Mouse (Mus musculus): ENCODE results near the gene Gm853.
"Not testable (repeated sequence)": the region's sequence is repeated elsewhere in the genome, so short reads cannot be mapped to it uniquely, and the experiment has no call there.

Gene Gm853

GRCm38 (mm10) chr4:130222179-130222578 lies at the start of gene Gm853:
TSS of gene Gm853 (minus strand) at chr4:130222401.
- DNase-seq = no peak

GRCm38 (mm10) chr4:130270611-130271347 lies 48.6 kb upstream of the Gm853 start:
- no peak for DNase-seq

GRCm38 (mm10) chr4:130270089-130270488 lies 47.9 kb upstream of the Gm853 start:
- DNase-seq = peak; percentile 81 to 86

- DNase-seq = no peak
Measured at GRCm38 (mm10) chr4:130268736-130269135, 46.5 kb upstream of the Gm853 start.

- no peak for DNase-seq
Measured at GRCm38 (mm10) chr4:130267069-130267468, 44.9 kb upstream of the Gm853 start.

GRCm38 (mm10) chr4:130266601-130267000 lies 44.4 kb upstream of the Gm853 start:
- DNase-seq = no peak

GRCm38 (mm10) chr4:130264698-130265349 lies 42.6 kb upstream of the Gm853 start:
- peak; percentile 84 to 87 for DNase-seq

- no peak for DNase-seq
Measured at GRCm38 (mm10) chr4:130264131-130264530, 41.9 kb upstream of the Gm853 start.

- DNase-seq = no peak
Measured at GRCm38 (mm10) chr4:130260406-130260805, 38.2 kb upstream of the Gm853 start.

GRCm38 (mm10) chr4:130252441-130253157 lies 30.4 kb upstream of the Gm853 start:
- no peak for DNase-seq

- no peak for DNase-seq
Measured at GRCm38 (mm10) chr4:130251763-130252162, 29.6 kb upstream of the Gm853 start.

GRCm38 (mm10) chr4:130251172-130251705 lies 29.0 kb upstream of the Gm853 start:
- DNase-seq = no peak

GRCm38 (mm10) chr4:130248636-130249035 lies 26.4 kb upstream of the Gm853 start:
- DNase-seq = no peak

GRCm38 (mm10) chr4:130246132-130246531 lies 23.9 kb upstream of the Gm853 start:
- DNase-seq = peak; percentile 68 to 85

GRCm38 (mm10) chr4:130244749-130245148 lies 22.5 kb upstream of the Gm853 start:
- DNase-seq = no peak

- not testable (repeated sequence) for DNase-seq
Measured at GRCm38 (mm10) chr4:130243621-130244020, 21.4 kb upstream of the Gm853 start.

GRCm38 (mm10) chr4:130242956-130243355 lies 20.8 kb upstream of the Gm853 start:
- no peak for DNase-seq

- no peak for DNase-seq
Measured at GRCm38 (mm10) chr4:130240695-130241094, 18.5 kb upstream of the Gm853 start.

GRCm38 (mm10) chr4:130237607-130238006 lies 15.4 kb upstream of the Gm853 start:
- DNase-seq = no peak

- DNase-seq = no peak
Measured at GRCm38 (mm10) chr4:130236361-130236760, 14.2 kb upstream of the Gm853 start.

GRCm38 (mm10) chr4:130224071-130224470 lies 1.9 kb upstream of the Gm853 start:
- no peak for DNase-seq

- no peak for DNase-seq
Measured at GRCm38 (mm10) chr4:130220176-130220575, 2.0 kb downstream of the Gm853 start.

GRCm38 (mm10) chr4:130215392-130215791 lies 6.8 kb downstream of the Gm853 start:
- no peak for DNase-seq
